ENCODE assay signal across 7 mouse cellular contexts in genomic region chr12:85473481-85474297, GRCm38 (mm10). TPM values are rescaled to one million over a fixed set of nuclear protein-coding genes. Genes with fewer than 3 reads are reported as not detected.
A peak's percentile ranks its signal among the peaks of the same experiment; 100 is the strongest.
DNase-seq lines count a peak whose midpoint lies in the region; ATAC-seq and TF ChIP-seq lines count a peak whose summit lies in the region.

Gene Fos (plus strand): TSS chr12:85473890.

- no peaks in the 10 kb centered on the region for H3K36me3 ChIP-seq in embryonic facial prominence, embryonic 10.5 days (replicated peaks)
- H3K36me3 ChIP-seq in limb, embryonic 11.5 days (ENCODE audit: control insufficient read depth, insufficient read depth, low read length) = no peaks in the 10 kb centered on the region; the same call in 1 of the 2 replicates
- no peaks in the 10 kb centered on the region for H3K36me3 ChIP-seq in midbrain, embryonic 13.5 days
- peaks cover 29% of the 10 kb centered on the region for H3K36me3 ChIP-seq in small intestine, adult 2 months (ENCODE audit: control insufficient read depth, insufficient read depth, low read length)

- H3K9ac ChIP-seq in limb, embryonic 11.5 days (ENCODE audit: low read length) = peak within 1 kb of the TSS; percentile 58
- peak within 1 kb of the TSS; percentile 63 for H3K9ac ChIP-seq in midbrain, embryonic 13.5 days (replicated peaks)

- H3K27me3 ChIP-seq in embryonic facial prominence, embryonic 10.5 days (replicated peaks; ENCODE audit: low read depth, poor library complexity, severe bottlenecking) = peaks cover 77% of the 10 kb centered on the region
- H3K27me3 ChIP-seq in limb, embryonic 11.5 days (ENCODE audit: control insufficient read depth, insufficient read depth, low read length) = peaks cover 18% of the 10 kb centered on the region
- peaks cover 38% of the 10 kb centered on the region for H3K27me3 ChIP-seq in midbrain, embryonic 13.5 days
- no peaks in the 10 kb centered on the region for H3K27me3 ChIP-seq in small intestine, adult 2 months (ENCODE audit: control insufficient read depth, insufficient read depth, low read length)

- peak within 1 kb of the TSS; percentile 100 for H3K4me2 ChIP-seq in limb, embryonic 11.5 days (ENCODE audit: low read depth, severe bottlenecking)
- peak within 1 kb of the TSS; percentile 100 for H3K4me2 ChIP-seq in midbrain, embryonic 13.5 days (replicated peaks)

- no peak for TF ChIP-seq CTCF in small intestine, adult 2 months (IDR thresholded peaks at IDR 0.05; ENCODE audit: extremely low read depth, insufficient read length, insufficient replicate concordance, low read depth, low read length)

- ATAC-seq in limb, embryonic 11.5 days (ENCODE audit: insufficient number of reproducible peaks, low FRiP score, low TSS enrichment, low read depth) = peak; percentile 84
- ATAC-seq in midbrain, embryonic 13.5 days = peak; percentile 88

- peak within 1 kb of the TSS; percentile 86 for H3K27ac ChIP-seq in embryonic facial prominence, embryonic 10.5 days (replicated peaks)
- H3K27ac ChIP-seq in limb, embryonic 11.5 days (replicated peaks; ENCODE audit: low read depth, low read length) = no peak within 1 kb of the TSS
- H3K27ac ChIP-seq in midbrain, embryonic 13.5 days = 0 out of 2 replicates have a peak within 1 kb of the TSS, but pooled peaks have one; percentile 2
- peak within 1 kb of the TSS; percentile 89 for H3K27ac ChIP-seq in small intestine, adult 2 months (ENCODE audit: insufficient read depth, low read depth, low read length)

- under 1% methylated on average over 56 of the region's 56 CpGs for WGBS in embryonic facial prominence, embryonic 10.5 days
- WGBS in limb, embryonic 11.5 days = under 1% methylated on average over 56 of the region's 56 CpGs
- WGBS in midbrain, embryonic 13.5 days = under 1% methylated on average over 56 of the region's 56 CpGs
- WGBS in small intestine, adult 2 months = under 1% methylated on average over 56 of the region's 56 CpGs

- H3K4me3 ChIP-seq in embryonic facial prominence, embryonic 10.5 days = peak within 1 kb of the TSS; percentile 71
- H3K4me3 ChIP-seq in limb, embryonic 11.5 days (ENCODE audit: low read depth, low read length) = peak within 1 kb of the TSS; percentile 41
- peak within 1 kb of the TSS; percentile 56 for H3K4me3 ChIP-seq in midbrain, embryonic 13.5 days (replicated peaks)
- peak within 1 kb of the TSS; percentile 91 for H3K4me3 ChIP-seq in small intestine, adult 2 months (ENCODE audit: low read depth, low read length)

- DNase-seq in adrenal gland, postnatal 14 days = peak; percentile 90
- peak; percentile 89 for DNase-seq in embryonic facial prominence, embryonic 10.5 days (ENCODE audit: low spot score)
- peak; percentile 99 for DNase-seq in heart, adult 11 months
- DNase-seq in kidney, adult 18-20 months = peak; percentile 94
- DNase-seq in limb, embryonic 11.5 days (ENCODE audit: low spot score) = peak; percentile 87

- peaks cover 61% of the 10 kb centered on the region for H3K4me1 ChIP-seq in embryonic facial prominence, embryonic 10.5 days
- H3K4me1 ChIP-seq in limb, embryonic 11.5 days (ENCODE audit: control insufficient read depth, insufficient read depth, low read length) = peaks cover 5% of the 10 kb centered on the region
- H3K4me1 ChIP-seq in midbrain, embryonic 13.5 days (replicated peaks) = peaks cover 46% of the 10 kb centered on the region
- H3K4me1 ChIP-seq in small intestine, adult 2 months (ENCODE audit: control insufficient read depth, insufficient read depth, insufficient read length, low read length) = peaks cover 8% of the 10 kb centered on the region

- peak; percentile 98 for TF ChIP-seq POLR2A in small intestine, adult 2 months (IDR thresholded peaks at IDR 0.05; ENCODE audit: low read depth, low read length)

- no peaks in the 10 kb centered on the region for H3K9me3 ChIP-seq in embryonic facial prominence, embryonic 10.5 days
- no peaks in the 10 kb centered on the region for H3K9me3 ChIP-seq in limb, embryonic 11.5 days (ENCODE audit: control insufficient read depth, low read length)
- no peaks in the 10 kb centered on the region for H3K9me3 ChIP-seq in midbrain, embryonic 13.5 days

RNA-seq across cellular contexts. Expression of gene Fos, which starts in this region (rescaled TPM):
- 11.8 and 39.6 TPM in 2 replicates for total RNA-seq in adrenal gland, postnatal 14 days (2021)
- 1.4 and 1.8 TPM in 2 replicates for polyA plus RNA-seq in embryonic facial prominence, embryonic 10.5 days (2016; fragmentation: Nextera tagmentation; extraction: Ambion mirVana)
- 0.89 and 1.2 TPM in 2 replicates for polyA plus RNA-seq in limb, embryonic 11.5 days (2014; fragmentation: Nextera tagmentation; extraction: Ambion mirVana)
- 0.82 and 0.90 TPM in 2 replicates for polyA plus RNA-seq in midbrain, embryonic 13.5 days (2015; fragmentation: Nextera tagmentation; extraction: Ambion mirVana)
- 103 and 283 TPM in 2 replicates for polyA plus RNA-seq in small intestine, adult 2 months (2012; rRNA removed)

Comparison
In these comparisons a context has a peak if more than half of its experiments do, and no peak if none do; other contexts are left out.
1. RNA of gene Fos (polyA plus RNA-seq): 103 to 283 TPM in small intestine, adult 2 months; 1.4 to 1.8 TPM in embryonic facial prominence, embryonic 10.5 days, 0.82 to 0.90 TPM in midbrain, embryonic 13.5 days and 0.89 to 1.2 TPM in limb, embryonic 11.5 days; every median in the first group is over 10 times any median in the second.
2. Peak in ATAC-seq, H3K4me3 ChIP-seq, H3K27ac ChIP-seq, H3K9ac ChIP-seq and H3K4me2 ChIP-seq in midbrain, embryonic 13.5 days; RNA of the gene not detected or under 1 TPM.
3. H3K4me3 ChIP-seq: peak in every context shown above with its lines; median percentile 91 in small intestine, adult 2 months; 71 in embryonic facial prominence, embryonic 10.5 days; 56 in midbrain, embryonic 13.5 days; 41 in limb, embryonic 11.5 days.
4. Peak in every context shown above with its lines, with median percentiles within 50 percentile points of each other: DNase-seq.